Mouse (Mus musculus): ENCODE results near the gene Hbq1a. TPM values are rescaled to one million over a fixed set of nuclear protein-coding genes. Genes with fewer than 3 reads are reported as not detected.
A peak's percentile ranks its signal among the peaks of the same experiment; 100 is the strongest.
"Not testable (repeated sequence)": the region's sequence is repeated elsewhere in the genome, so short reads cannot be mapped to it uniquely, and the experiment has no call there.

Hbq1a gene
- 1.9 TPM in 1 of 2 replicates, not detected in the other for polyA plus RNA-seq (2014; fragmentation: Nextera tagmentation; extraction: Ambion mirVana)

- H3K9ac ChIP-seq (replicated peaks; ENCODE audit: low read depth, low read length); H3K27ac ChIP-seq (ENCODE audit: low read depth, low read length); H3K27me3 ChIP-seq (ENCODE audit: control insufficient read depth, insufficient read depth, low read length); H3K4me3 ChIP-seq (ENCODE audit: low read depth, low read length); H3K4me1 ChIP-seq (ENCODE audit: control insufficient read depth, insufficient read depth, low read length); H3K9me3 ChIP-seq (ENCODE audit: control insufficient read depth, low read length); H3K36me3 ChIP-seq (ENCODE audit: control insufficient read depth, insufficient read depth, low read length): not testable (repeated sequence)
- H3K4me2 ChIP-seq (ENCODE audit: low read depth, low read length), result peak within 1 kb of the TSS; percentile 44
- 5% methylated on average over 16 of the region's 16 CpGs for WGBS
- ATAC-seq (ENCODE audit: low read depth), result peak; percentile 80; the same call in 1 of the 2 replicates
Observed at GRCm38 (mm10) chr11:32299865-32300264, at the start of gene Hbq1a. Gene Hbq1a, plus strand, starts transcription at chr11:32300069.

DNA sequence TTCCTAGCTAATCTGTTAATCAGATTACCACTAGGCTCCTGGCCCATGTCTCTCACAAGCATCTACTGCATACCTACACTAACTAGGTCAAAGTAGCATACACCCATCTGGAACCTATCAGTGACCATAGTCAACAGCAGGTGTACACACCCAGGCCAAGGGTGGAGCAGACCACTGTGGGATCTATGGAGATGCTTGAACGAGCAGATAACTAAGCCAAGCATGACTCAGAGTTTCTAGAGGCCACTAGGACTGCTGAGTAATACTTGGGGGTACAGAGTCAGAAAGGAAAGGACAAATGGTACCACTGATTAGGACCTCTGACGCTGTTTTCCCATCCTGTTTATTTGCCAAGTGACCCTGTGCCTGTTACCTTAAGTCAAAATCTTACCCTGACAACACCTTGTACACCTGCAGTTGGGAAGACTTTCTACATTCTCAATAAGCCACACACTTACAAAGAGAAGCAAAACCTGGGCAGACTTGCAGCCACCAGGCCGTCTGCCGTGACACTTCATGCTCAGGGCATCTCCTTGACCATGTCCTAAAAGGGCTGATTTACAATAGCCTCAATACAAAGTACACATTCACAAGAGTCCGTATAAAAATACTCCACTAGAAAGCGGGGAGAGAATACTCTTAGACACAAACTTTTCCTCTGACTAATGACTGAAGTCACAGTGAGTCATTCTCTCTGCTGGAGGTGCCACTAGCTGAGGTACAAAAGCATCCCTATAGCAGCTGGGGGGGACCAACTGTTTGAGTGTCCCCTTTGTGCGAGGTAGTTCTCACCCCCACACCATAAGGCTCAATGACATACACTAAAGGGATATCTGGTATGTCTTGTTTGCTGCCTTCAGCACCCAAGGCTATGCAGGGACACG, 48.7 kb upstream of the Hbq1a start:
- WGBS, result 84% methylated on average over 8 of the region's 8 CpGs
- peaks cover 39% of the 10 kb centered on the region for H3K36me3 ChIP-seq (ENCODE audit: control insufficient read depth, insufficient read depth, low read length)
- no peaks in the 10 kb centered on the region for H3K4me1 ChIP-seq (ENCODE audit: control insufficient read depth, insufficient read depth, low read length)
- no peak overlapping the region for H3K27ac ChIP-seq (ENCODE audit: low read depth, low read length)
- ATAC-seq (ENCODE audit: low read depth), result no peak
- no peak overlapping the region for H3K4me2 ChIP-seq (ENCODE audit: low read depth, low read length)
- no peak overlapping the region for H3K4me3 ChIP-seq (ENCODE audit: low read depth, low read length)
- no peaks in the 10 kb centered on the region for H3K9me3 ChIP-seq (ENCODE audit: control insufficient read depth, low read length)
- H3K9ac ChIP-seq (replicated peaks; ENCODE audit: low read depth, low read length), result no peak overlapping the region
- no peaks in the 10 kb centered on the region for H3K27me3 ChIP-seq (ENCODE audit: control insufficient read depth, insufficient read depth, low read length)

GRCm38 (mm10) chr11:32253121-32253520, 46.7 kb upstream of the Hbq1a start:
- no peaks in the 10 kb centered on the region for H3K4me1 ChIP-seq (ENCODE audit: control insufficient read depth, insufficient read depth, low read length)
- no peak overlapping the region for H3K27ac ChIP-seq (ENCODE audit: low read depth, low read length)
- no peaks in the 10 kb centered on the region for H3K27me3 ChIP-seq (ENCODE audit: control insufficient read depth, insufficient read depth, low read length)
- H3K36me3 ChIP-seq (ENCODE audit: control insufficient read depth, insufficient read depth, low read length), result peaks cover 31% of the 10 kb centered on the region
- no peaks in the 10 kb centered on the region for H3K9me3 ChIP-seq (ENCODE audit: control insufficient read depth, low read length)
- no peak for ATAC-seq (ENCODE audit: low read depth)
- H3K9ac ChIP-seq (replicated peaks; ENCODE audit: low read depth, low read length), result no peak overlapping the region
- 88% methylated on average over 1 of the region's 1 CpGs for WGBS
- no peak overlapping the region for H3K4me3 ChIP-seq (ENCODE audit: low read depth, low read length)
- H3K4me2 ChIP-seq (ENCODE audit: low read depth, low read length), result no peak overlapping the region

DNA sequence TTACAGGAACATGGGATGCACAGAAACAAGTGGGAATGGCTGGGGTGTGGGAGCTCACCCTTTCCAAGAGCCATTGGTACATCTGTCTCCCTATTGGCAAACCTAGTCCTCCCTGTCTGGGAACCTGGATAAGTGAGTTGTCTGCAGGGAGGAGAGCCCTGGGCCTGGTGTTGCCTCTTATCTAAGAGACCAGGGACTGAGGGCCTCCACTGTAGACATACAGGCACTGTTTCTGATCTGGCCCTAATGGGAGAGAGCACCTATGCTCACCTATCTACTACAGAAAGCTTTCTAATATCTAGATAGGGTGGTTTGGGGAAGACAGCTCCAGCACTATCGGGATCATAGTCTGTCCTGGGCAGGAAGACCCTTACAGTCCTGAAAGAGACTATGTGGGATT, 43.7 kb upstream of the Hbq1a start:
- 100% methylated on average over 1 of the region's 1 CpGs for WGBS
- Histone ChIP-seq H3K9me3 (ENCODE audit: control insufficient read depth, low read length) (no peaks in the 10 kb centered on the region), H3K4me1 (ENCODE audit: control insufficient read depth, insufficient read depth, low read length) (no peaks in the 10 kb centered on the region), H3K27ac (ENCODE audit: low read depth, low read length) (no peak overlapping the region), H3K4me2 (ENCODE audit: low read depth, low read length) (no peak overlapping the region), H3K36me3 (ENCODE audit: control insufficient read depth, insufficient read depth, low read length) (peaks cover 22% of the 10 kb centered on the region), H3K27me3 (ENCODE audit: control insufficient read depth, insufficient read depth, low read length) (no peaks in the 10 kb centered on the region), H3K9ac (replicated peaks; ENCODE audit: low read depth, low read length) (no peak overlapping the region), H3K4me3 (ENCODE audit: low read depth, low read length) (no peak overlapping the region)
- no peak for ATAC-seq (ENCODE audit: low read depth)

GRCm38 (mm10) chr11:32256566-32256965, 43.3 kb upstream of the Hbq1a start:
- H3K27me3 ChIP-seq (ENCODE audit: control insufficient read depth, insufficient read depth, low read length), result no peaks in the 10 kb centered on the region
- no peaks in the 10 kb centered on the region for H3K4me1 ChIP-seq (ENCODE audit: control insufficient read depth, insufficient read depth, low read length)
- H3K9me3 ChIP-seq (ENCODE audit: control insufficient read depth, low read length), result no peaks in the 10 kb centered on the region
- H3K4me3 ChIP-seq (ENCODE audit: low read depth, low read length), result no peak overlapping the region
- no peak overlapping the region for H3K4me2 ChIP-seq (ENCODE audit: low read depth, low read length)
- no peak overlapping the region for H3K9ac ChIP-seq (replicated peaks; ENCODE audit: low read depth, low read length)
- WGBS, result 97% methylated on average over 3 of the region's 3 CpGs
- H3K36me3 ChIP-seq (ENCODE audit: control insufficient read depth, insufficient read depth, low read length), result peaks cover 22% of the 10 kb centered on the region
- ATAC-seq (ENCODE audit: low read depth), result no peak
- no peak overlapping the region for H3K27ac ChIP-seq (ENCODE audit: low read depth, low read length)

DNA sequence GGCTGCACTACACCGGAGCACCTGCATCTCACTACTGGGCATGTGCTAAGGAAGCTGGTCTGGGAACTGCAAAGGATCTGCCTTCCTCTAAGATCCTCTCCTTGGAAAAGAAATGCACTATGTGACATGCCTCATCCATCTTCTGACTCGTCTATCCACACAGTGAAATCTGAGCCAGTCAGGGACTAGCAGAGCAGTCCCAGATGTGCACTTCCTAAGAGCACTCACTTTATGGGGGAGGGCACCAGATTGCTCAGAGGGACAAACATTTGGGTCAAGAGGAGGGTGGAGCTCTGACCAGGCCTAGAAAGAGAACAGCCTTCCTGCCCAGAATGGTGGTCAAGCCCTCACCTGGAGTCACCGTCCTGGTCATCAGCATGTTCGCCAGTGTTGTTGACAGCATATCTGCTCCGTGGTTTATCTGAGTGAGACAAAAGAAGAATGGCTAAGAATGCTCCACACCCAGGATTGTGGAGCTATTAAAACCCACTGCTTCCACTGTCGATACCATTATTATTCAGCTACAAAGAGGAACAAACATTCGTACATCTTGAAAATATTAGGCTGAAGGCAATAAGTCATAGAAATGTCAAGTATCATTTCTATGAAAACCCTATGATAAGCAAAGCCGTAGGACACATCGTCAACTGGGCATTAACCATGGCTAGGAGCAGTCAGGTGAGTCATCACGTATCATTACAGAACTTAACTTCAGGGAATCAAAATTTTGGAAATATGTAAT, 37.0 kb upstream of the Hbq1a start:
- Histone ChIP-seq H3K36me3 (ENCODE audit: control insufficient read depth, insufficient read depth, low read length) (no peaks in the 10 kb centered on the region), H3K4me3 (ENCODE audit: low read depth, low read length) (no peak overlapping the region), H3K27ac (ENCODE audit: low read depth, low read length) (no peak overlapping the region), H3K9me3 (ENCODE audit: control insufficient read depth, low read length) (no peaks in the 10 kb centered on the region), H3K9ac (replicated peaks; ENCODE audit: low read depth, low read length) (no peak overlapping the region), H3K4me2 (ENCODE audit: low read depth, low read length) (no peak overlapping the region), H3K4me1 (ENCODE audit: control insufficient read depth, insufficient read depth, low read length) (peaks cover 7% of the 10 kb centered on the region; the same call in 1 of the 2 replicates), H3K27me3 (ENCODE audit: control insufficient read depth, insufficient read depth, low read length) (no peaks in the 10 kb centered on the region)
- 83% methylated on average over 10 of the region's 10 CpGs for WGBS
- no peak for ATAC-seq (ENCODE audit: low read depth)

- H3K9ac ChIP-seq (replicated peaks; ENCODE audit: low read depth, low read length), result no peak overlapping the region
- no peak overlapping the region for H3K4me3 ChIP-seq (ENCODE audit: low read depth, low read length)
- peaks cover 11% of the 10 kb centered on the region; the same call in 1 of the 2 replicates for H3K4me1 ChIP-seq (ENCODE audit: control insufficient read depth, insufficient read depth, low read length)
- no peak for ATAC-seq (ENCODE audit: low read depth)
- no peaks in the 10 kb centered on the region for H3K27me3 ChIP-seq (ENCODE audit: control insufficient read depth, insufficient read depth, low read length)
- H3K4me2 ChIP-seq (ENCODE audit: low read depth, low read length), result no peak overlapping the region
- no peaks in the 10 kb centered on the region for H3K9me3 ChIP-seq (ENCODE audit: control insufficient read depth, low read length)
- no peak overlapping the region for H3K27ac ChIP-seq (ENCODE audit: low read depth, low read length)
- no peaks in the 10 kb centered on the region for H3K36me3 ChIP-seq (ENCODE audit: control insufficient read depth, insufficient read depth, low read length)
- 98% methylated on average over 3 of the region's 3 CpGs for WGBS
Observed at GRCm38 (mm10) chr11:32265117-32265738, 34.6 kb upstream of the Hbq1a start.

DNA sequence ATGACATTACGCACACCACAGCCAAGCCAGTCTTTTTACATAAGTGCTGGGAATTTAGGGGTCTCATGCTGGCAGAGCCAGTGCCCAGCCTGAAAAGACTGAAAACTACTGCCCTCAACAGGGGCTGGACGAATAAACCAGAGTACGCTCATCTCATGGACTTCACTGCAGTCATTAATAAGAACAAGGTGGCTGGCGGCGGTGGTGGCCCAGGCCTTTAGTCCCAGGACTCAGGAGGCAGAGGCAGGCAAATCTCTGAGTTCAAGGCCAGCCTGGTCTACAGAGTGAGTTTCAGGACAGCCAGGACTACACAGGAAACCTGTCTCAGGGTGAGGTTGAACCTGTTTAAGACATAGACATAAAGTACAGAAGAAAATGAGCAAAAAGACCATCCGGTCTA, 33.7 kb upstream of the Hbq1a start:
- WGBS, result 91% methylated on average over 6 of the region's 6 CpGs
- Histone ChIP-seq H3K36me3 (ENCODE audit: control insufficient read depth, insufficient read depth, low read length) (no peaks in the 10 kb centered on the region), H3K9me3 (ENCODE audit: control insufficient read depth, low read length) (no peaks in the 10 kb centered on the region), H3K27me3 (ENCODE audit: control insufficient read depth, insufficient read depth, low read length) (no peaks in the 10 kb centered on the region), H3K27ac (ENCODE audit: low read depth, low read length) (no peak overlapping the region), H3K4me1 (ENCODE audit: control insufficient read depth, insufficient read depth, low read length) (peaks cover 11% of the 10 kb centered on the region; the same call in 1 of the 2 replicates), H3K9ac (replicated peaks; ENCODE audit: low read depth, low read length) (no peak overlapping the region), H3K4me3 (ENCODE audit: low read depth, low read length) (no peak overlapping the region), H3K4me2 (ENCODE audit: low read depth, low read length) (no peak overlapping the region)
- no peak for ATAC-seq (ENCODE audit: low read depth)

Measured in neural tube, embryonic 14.5 days (tissue).